Mouse (Mus musculus): Measurements from ENCODE around the gene Nmbr. TPM values are rescaled to one million over a fixed set of nuclear protein-coding genes. Genes with fewer than 3 reads are reported as not detected.
A peak's percentile ranks its signal among the peaks of the same experiment; 100 is the strongest.

Nmbr gene
- 0.37 and 0.38 TPM in 2 replicates for polyA plus RNA-seq (2012; rRNA removed)
- 0.33 TPM in 1 of 2 replicates, not detected in the other for polyA plus RNA-seq (2014; fragmentation: Nextera tagmentation; extraction: Ambion mirVana)

GRCm38 (mm10) chr10:14705072-14706066, at the start of gene Nmbr, which contains the start of gene Vta1:
Nmbr (plus strand) TSS chr10:14705591.
Vta1 (minus strand) TSS chr10:14705560.
- H3K36me3 ChIP-seq (ENCODE audit: control insufficient read depth, insufficient read depth, low read length) = no peaks in the 10 kb centered on the region

GRCm38 (mm10) chr10:14660875-14661274, 44.5 kb upstream of the Nmbr start:
- H3K27ac ChIP-seq (replicated peaks; ENCODE audit: low read depth, low read length) = no peak overlapping the region
- no peak overlapping the region for H3K9ac ChIP-seq (ENCODE audit: low read depth, low read length, severe bottlenecking)
- no peak overlapping the region for H3K4me2 ChIP-seq (replicated peaks; ENCODE audit: low read depth, low read length, severe bottlenecking)
- no peaks in the 10 kb centered on the region for H3K4me1 ChIP-seq (ENCODE audit: control insufficient read depth, insufficient read depth, low read length)
- no peaks in the 10 kb centered on the region for H3K9me3 ChIP-seq (ENCODE audit: control insufficient read depth, low read length)
- ATAC-seq (ENCODE audit: low FRiP score, low read depth) (no peak), DNase-seq (ENCODE audit: low spot score) (no peak)
- WGBS = 64% methylated on average over 2 of the region's 2 CpGs
- no peak for TF ChIP-seq POLR2A (IDR thresholded peaks at IDR 0.05; ENCODE audit: borderline replicate concordance, extremely low read depth, insufficient read depth, insufficient read length)
- no peak overlapping the region for H3K4me3 ChIP-seq (replicated peaks; ENCODE audit: low read length)
- H3K27me3 ChIP-seq (ENCODE audit: control insufficient read depth, insufficient read depth, low read length) = no peaks in the 10 kb centered on the region
- peaks cover 27% of the 10 kb centered on the region for H3K36me3 ChIP-seq (ENCODE audit: control insufficient read depth, insufficient read depth, low read length)

More at GRCm38 (mm10) chr10:14705072-14706066, at the start of gene Nmbr, which contains the start of gene Vta1:
- peak; percentile 97 for DNase-seq (ENCODE audit: low spot score)
- TF ChIP-seq POLR2A (IDR thresholded peaks at IDR 0.05; ENCODE audit: borderline replicate concordance, extremely low read depth, insufficient read depth, insufficient read length) = no peak
- peak within 1 kb of the TSS; percentile 97 for H3K4me3 ChIP-seq (replicated peaks; ENCODE audit: low read length)
- H3K27ac ChIP-seq (replicated peaks; ENCODE audit: low read depth, low read length) = peak within 1 kb of the TSS; percentile 43; the same call in 1 of the 2 replicates
- H3K9me3 ChIP-seq (ENCODE audit: control insufficient read depth, low read length) = no peaks in the 10 kb centered on the region
- H3K4me2 ChIP-seq (replicated peaks; ENCODE audit: low read depth, low read length, severe bottlenecking) = peak within 1 kb of the TSS; percentile 63
- H3K4me1 ChIP-seq (ENCODE audit: control insufficient read depth, insufficient read depth, low read length) = peaks cover 12% of the 10 kb centered on the region
- ATAC-seq (ENCODE audit: low FRiP score, low read depth) = peak; percentile 98
- H3K27me3 ChIP-seq (ENCODE audit: control insufficient read depth, insufficient read depth, low read length) = no peaks in the 10 kb centered on the region
- H3K9ac ChIP-seq (ENCODE audit: low read depth, low read length, severe bottlenecking) = peak within 1 kb of the TSS; percentile 82
- under 1% methylated on average over 50 of the region's 50 CpGs for WGBS

DNA sequence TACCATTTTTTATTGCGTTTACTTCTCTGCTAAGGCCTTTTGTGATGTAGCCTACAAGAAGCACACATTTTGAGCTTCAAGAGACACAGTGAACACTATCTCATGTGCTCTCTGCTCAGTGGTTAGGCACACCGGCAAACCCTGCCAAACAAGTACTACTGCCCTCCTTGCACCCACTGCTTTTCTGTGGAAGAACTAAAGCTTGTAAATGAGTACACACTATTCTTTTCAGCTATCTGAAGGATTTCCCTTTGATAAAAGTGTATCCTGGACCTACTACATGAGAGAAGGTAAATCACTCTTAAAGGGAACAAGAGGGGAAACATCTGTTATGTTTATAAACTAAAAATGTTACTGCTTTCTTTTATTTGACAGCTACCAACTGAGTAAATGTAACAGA, 39.2 kb upstream of the Nmbr start:
- H3K36me3 ChIP-seq (ENCODE audit: control insufficient read depth, insufficient read depth, low read length) = peaks cover 29% of the 10 kb centered on the region
- WGBS = 92% methylated on average over 2 of the region's 2 CpGs

GRCm38 (mm10) chr10:14685663-14686062, 19.7 kb upstream of the Nmbr start:
- no peaks in the 10 kb centered on the region for H3K4me1 ChIP-seq (ENCODE audit: control insufficient read depth, insufficient read depth, low read length)
- DNase-seq (ENCODE audit: low spot score) (no peak), ATAC-seq (ENCODE audit: low FRiP score, low read depth) (no peak)
- no peak overlapping the region for H3K4me2 ChIP-seq (replicated peaks; ENCODE audit: low read depth, low read length, severe bottlenecking)
- 95% methylated on average over 1 of the region's 1 CpGs for WGBS
- no peak for TF ChIP-seq POLR2A (IDR thresholded peaks at IDR 0.05; ENCODE audit: borderline replicate concordance, extremely low read depth, insufficient read depth, insufficient read length)
- no peak overlapping the region for H3K27ac ChIP-seq (replicated peaks; ENCODE audit: low read depth, low read length)
- no peak overlapping the region for H3K9ac ChIP-seq (ENCODE audit: low read depth, low read length, severe bottlenecking)
- peaks cover 9% of the 10 kb centered on the region for H3K36me3 ChIP-seq (ENCODE audit: control insufficient read depth, insufficient read depth, low read length)
- H3K9me3 ChIP-seq (ENCODE audit: control insufficient read depth, low read length) = no peaks in the 10 kb centered on the region
- H3K27me3 ChIP-seq (ENCODE audit: control insufficient read depth, insufficient read depth, low read length) = no peaks in the 10 kb centered on the region
- H3K4me3 ChIP-seq (replicated peaks; ENCODE audit: low read length) = no peak overlapping the region

More for the DNA sequence above, 39.2 kb upstream of the Nmbr start:
- no peak overlapping the region for H3K27ac ChIP-seq (replicated peaks; ENCODE audit: low read depth, low read length)
- no peak for DNase-seq (ENCODE audit: low spot score)
- H3K4me1 ChIP-seq (ENCODE audit: control insufficient read depth, insufficient read depth, low read length) = no peaks in the 10 kb centered on the region
- no peak overlapping the region for H3K9ac ChIP-seq (ENCODE audit: low read depth, low read length, severe bottlenecking)
- H3K9me3 ChIP-seq (ENCODE audit: control insufficient read depth, low read length) = no peaks in the 10 kb centered on the region
- H3K4me3 ChIP-seq (replicated peaks; ENCODE audit: low read length) = no peak overlapping the region
- H3K27me3 ChIP-seq (ENCODE audit: control insufficient read depth, insufficient read depth, low read length) = no peaks in the 10 kb centered on the region
- no peak for TF ChIP-seq POLR2A (IDR thresholded peaks at IDR 0.05; ENCODE audit: borderline replicate concordance, extremely low read depth, insufficient read depth, insufficient read length)
- H3K4me2 ChIP-seq (replicated peaks; ENCODE audit: low read depth, low read length, severe bottlenecking) = no peak overlapping the region
- ATAC-seq (ENCODE audit: low FRiP score, low read depth) = no peak

GRCm38 (mm10) chr10:14688785-14689442, 16.5 kb upstream of the Nmbr start:
- TF ChIP-seq POLR2A (IDR thresholded peaks at IDR 0.05; ENCODE audit: borderline replicate concordance, extremely low read depth, insufficient read depth, insufficient read length) = no peak
- no peak for ATAC-seq (ENCODE audit: low FRiP score, low read depth)
- 87% methylated on average over 6 of the region's 6 CpGs for WGBS

More at GRCm38 (mm10) chr10:14688785-14689442, 16.5 kb upstream of the Nmbr start:
- no peak for DNase-seq (ENCODE audit: low spot score)
- no peak overlapping the region for H3K4me3 ChIP-seq (replicated peaks; ENCODE audit: low read length)
- H3K36me3 ChIP-seq (ENCODE audit: control insufficient read depth, insufficient read depth, low read length) = peaks cover 9% of the 10 kb centered on the region
- no peak overlapping the region for H3K27ac ChIP-seq (replicated peaks; ENCODE audit: low read depth, low read length)
- no peak overlapping the region for H3K4me2 ChIP-seq (replicated peaks; ENCODE audit: low read depth, low read length, severe bottlenecking)
- no peaks in the 10 kb centered on the region for H3K4me1 ChIP-seq (ENCODE audit: control insufficient read depth, insufficient read depth, low read length)
- H3K9me3 ChIP-seq (ENCODE audit: control insufficient read depth, low read length) = no peaks in the 10 kb centered on the region
- H3K9ac ChIP-seq (ENCODE audit: low read depth, low read length, severe bottlenecking) = no peak overlapping the region
- no peaks in the 10 kb centered on the region for H3K27me3 ChIP-seq (ENCODE audit: control insufficient read depth, insufficient read depth, low read length)
